Mouse (Mus musculus) colon, adult 2 months (tissue): ENCODE data around the gene Ramac. TPM values are rescaled to one million over a fixed set of nuclear protein-coding genes. Genes with fewer than 3 reads are reported as not detected.

Source experiments
- polyA plus RNA-seq: library from polyadenylated mRNA; depleted of rRNA; stranded (reverse); fragments of >200 nt; gene quantifications from 2 replicates; pipeline ENCODE4 v1.2.3, GENCODE M21; 2012; rRNA removed

The Ramac gene
- polyA plus RNA-seq: 5.4 and 5.5 TPM in 2 replicates

GRCm38 (mm10) chr7:81762180-81763109 lies at the start of gene Ramac:
Ramac (plus strand) TSS chr7:81762925.

GRCm38 (mm10) chr7:81789095-81789757 lies 26.5 kb downstream of the Ramac start, which contains the start of gene 3110040N11Rik:
3110040N11Rik (minus strand) TSS chr7:81789478.

Other genes with a start within 250 kb of the Ramac start
- gene Fsd2, start 196.0 kb upstream of the Ramac start, polyA plus RNA-seq: 0.02 TPM in 1 of 2 replicates, not detected in the other
- 38.1 and 40.2 TPM in 2 replicates for gene Whamm, start 191.7 kb upstream of the Ramac start, polyA plus RNA-seq
- 28.3 and 34.6 TPM in 2 replicates for gene Homer2, start 55.4 kb upstream of the Ramac start, polyA plus RNA-seq
- 23.9 and 26.6 TPM in 2 replicates for gene 3110040N11Rik, start 26.6 kb downstream of the Ramac start, polyA plus RNA-seq
- gene Btbd1, start 66.5 kb downstream of the Ramac start, polyA plus RNA-seq: 26.8 and 33.3 TPM in 2 replicates
- gene Gm10160, start 92.9 kb downstream of the Ramac start, polyA plus RNA-seq: not detected in 2 replicates
- gene Tm6sf1, start 96.1 kb downstream of the Ramac start, polyA plus RNA-seq: 15.1 and 21.5 TPM in 2 replicates
- gene Hdgfl3, start 171.5 kb downstream of the Ramac start, polyA plus RNA-seq: 2.5 and 3.2 TPM in 2 replicates
- 0.16 and 0.34 TPM in 2 replicates for gene Bnc1, start 229.4 kb downstream of the Ramac start, polyA plus RNA-seq